In the genomic region with DNA sequence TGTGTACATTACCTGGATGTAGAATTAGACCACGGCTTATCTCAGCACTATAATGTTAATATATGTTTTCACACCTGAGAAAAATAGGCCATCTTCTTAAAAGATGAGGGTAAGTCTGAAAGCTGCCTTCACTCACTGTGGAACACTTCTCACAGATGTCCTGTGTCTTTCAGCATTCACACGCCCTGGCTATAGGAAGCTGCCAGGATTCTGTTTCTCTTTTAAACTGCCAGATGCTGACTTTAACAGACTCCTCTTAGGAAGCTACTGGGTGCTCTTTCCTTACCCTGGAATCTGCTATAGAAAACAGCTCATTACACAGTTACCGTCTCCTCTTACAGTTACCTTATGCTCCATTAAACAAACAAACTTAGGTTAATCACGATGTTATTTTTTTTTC, we compare ENCODE assay signal across 20 mouse cellular contexts. TPM values are rescaled to one million over a fixed set of nuclear protein-coding genes. Genes with fewer than 3 reads are reported as not detected.
"Had no signal": no experiment of that assay in that cellular context is flagged by ENCODE, and none has a peak within 500 bp of the region (broad histone marks: within the 10 kb centered on the region; RNA-seq: fewer than 3 reads in every experiment).

No protein-coding gene starts in this region.

- H3K9me3 ChIP-seq: kidney, embryonic 15.5 days; limb, embryonic 15.5 days; liver, embryonic 12.5 days; midbrain, embryonic 13.5 days; neural tube, embryonic 15.5 days had no signal

- H3K4me3 ChIP-seq: kidney, embryonic 15.5 days; limb, embryonic 15.5 days; liver, embryonic 12.5 days; midbrain, embryonic 13.5 days; myocyte; neural tube, embryonic 15.5 days had no signal

- H3K27me3 ChIP-seq: kidney, embryonic 15.5 days; limb, embryonic 15.5 days; liver, embryonic 12.5 days; midbrain, embryonic 13.5 days; neural tube, embryonic 15.5 days had no signal

- ATAC-seq: intestine, embryonic 16.5 days; liver, embryonic 12.5 days; midbrain, embryonic 13.5 days had no signal

- H3K4me2 ChIP-seq: kidney, embryonic 15.5 days; limb, embryonic 15.5 days; liver, embryonic 12.5 days; midbrain, embryonic 13.5 days; neural tube, embryonic 15.5 days had no signal

- H3K27ac ChIP-seq: kidney, embryonic 15.5 days; limb, embryonic 15.5 days; liver, embryonic 12.5 days; midbrain, embryonic 13.5 days; neural tube, embryonic 15.5 days had no signal

- DNase-seq: kidney, adult 2 months; kidney, postnatal 36 days; layer of hippocampus, adult 9-11 months; layer of hippocampus, postnatal 36 days; lung, postnatal 14 days; right cerebral cortex, postnatal 4 days; spleen, adult 18-20 months; thymus, adult 2 months; thymus, postnatal 25 days had no signal

- H3K36me3 ChIP-seq: kidney, embryonic 15.5 days; limb, embryonic 15.5 days; liver, embryonic 12.5 days; midbrain, embryonic 13.5 days; neural tube, embryonic 15.5 days had no signal

- H3K4me1 ChIP-seq: kidney, embryonic 15.5 days; limb, embryonic 15.5 days; liver, embryonic 12.5 days; midbrain, embryonic 13.5 days; neural tube, embryonic 15.5 days had no signal

- H3K9ac ChIP-seq: kidney, embryonic 15.5 days; limb, embryonic 15.5 days; liver, embryonic 12.5 days; midbrain, embryonic 13.5 days; neural tube, embryonic 15.5 days had no signal

RNA-seq across cellular contexts. Expression of gene L3mbtl4, which starts 43.1 kb away (rescaled TPM):
- total RNA-seq: megakaryocyte-erythroid progenitor cell, adult 5-6 weeks had no signal
- polyA plus RNA-seq: limb, embryonic 11.5 days; liver, embryonic 12.5 days; liver, embryonic 16.5 days; myocyte; stomach, embryonic 14.5 days; thymus, adult 2 months had no signal
